Mouse (Mus musculus): ENCODE data around the gene Dmc1. TPM values are rescaled to one million over a fixed set of nuclear protein-coding genes. Genes with fewer than 3 reads are reported as not detected.

The Dmc1 gene
- polyA plus RNA-seq, 1 experiment, result 0.13 TPM

DNA sequence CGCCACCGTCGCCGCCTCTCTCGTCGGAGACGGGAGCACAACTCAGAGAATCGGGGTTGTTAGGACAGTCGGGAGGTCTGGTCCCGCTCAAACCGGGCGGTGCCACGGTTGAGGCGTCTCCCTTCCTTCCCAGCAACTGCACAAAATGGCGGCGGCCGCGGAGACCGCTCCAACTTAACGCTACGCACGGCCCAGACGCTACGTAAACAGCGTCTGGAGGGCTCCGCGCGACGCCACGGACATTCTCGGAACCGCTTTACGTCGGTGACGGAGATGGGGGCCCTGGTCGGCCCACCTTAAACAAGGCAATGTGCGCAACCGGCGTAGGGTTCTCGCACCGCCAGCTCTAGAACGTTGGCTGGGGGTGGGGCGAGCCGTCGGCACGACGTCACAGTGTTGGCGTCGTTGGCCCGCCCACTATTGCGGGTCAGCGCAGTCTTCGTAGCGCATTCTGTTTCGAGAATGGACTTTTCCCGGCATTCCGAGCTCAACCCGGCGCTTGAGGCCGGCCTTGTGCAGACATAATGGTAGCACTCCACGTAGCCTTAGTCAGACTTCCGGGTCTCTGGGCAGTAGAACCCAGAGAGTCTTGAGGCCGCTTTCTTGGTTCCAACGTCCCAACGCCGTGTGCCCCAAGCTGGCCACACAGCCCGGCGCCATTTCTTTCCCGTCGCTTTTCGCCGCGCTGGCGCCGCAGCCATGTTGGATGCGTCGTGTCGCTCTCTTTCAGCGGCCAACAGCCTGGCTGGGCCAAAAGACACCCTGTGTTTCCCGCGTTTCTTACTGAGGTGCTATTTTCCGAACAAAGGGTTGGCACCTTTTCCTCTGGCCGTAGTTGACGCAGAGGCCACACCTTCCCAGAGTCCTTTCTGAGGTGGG is 58.3 kb downstream of the Dmc1 start, which contains the start of gene Ddx17:
Gene Ddx17 (minus strand): TSS at position 332 of the 879 bp plus-strand sequence.
- WGBS, result 6% methylated on average over 84 of the region's 84 CpGs

DNA sequence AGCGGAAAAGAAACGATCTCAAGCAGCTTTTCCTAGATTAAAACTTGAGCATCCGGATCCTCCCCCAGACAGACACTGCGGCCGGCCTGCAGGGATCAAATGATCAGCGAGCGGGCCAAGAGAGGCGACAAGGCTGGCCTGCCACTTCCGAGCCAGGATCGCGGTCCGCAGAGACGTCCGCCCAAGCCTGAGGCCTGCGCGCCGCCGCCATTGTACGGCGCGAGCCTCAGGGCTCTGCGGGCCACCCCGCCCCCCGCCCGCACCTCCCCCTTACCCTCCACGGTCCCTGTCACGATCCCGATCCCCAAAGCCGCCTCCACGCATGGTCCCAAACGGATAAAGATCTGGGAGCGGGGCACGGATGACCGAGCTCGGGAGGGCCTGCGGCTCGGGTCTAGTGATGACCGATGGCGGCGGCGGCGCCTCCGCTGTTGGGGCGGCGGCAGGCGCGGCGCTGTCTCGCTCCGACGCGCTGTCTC is 58.9 kb downstream of the Dmc1 start:
- Histone ChIP-seq H3K27me3 (ENCODE audit: control insufficient read depth, insufficient read depth, low read length) (no peaks in the 10 kb centered on the region), H3K27ac (ENCODE audit: insufficient read depth, low read length) (peak overlapping the region; percentile 97), H3K36me3 (ENCODE audit: control insufficient read depth, insufficient read depth, low read length) (peaks cover 14% of the 10 kb centered on the region), H3K4me3 (ENCODE audit: extremely low read depth, insufficient read depth, insufficient read length) (peak overlapping the region; percentile 88), H3K4me1 (ENCODE audit: control insufficient read depth, insufficient read depth, insufficient read length) (peaks cover 3% of the 10 kb centered on the region)
- TF ChIP-seq CTCF (IDR thresholded peaks at IDR 0.05; ENCODE audit: extremely low read depth, insufficient read depth, insufficient read length, insufficient replicate concordance) (no peak), POLR2A (IDR thresholded peaks at IDR 0.05; ENCODE audit: low read depth, low read length) (no peak)
- under 1% methylated on average over 41 of the region's 52 CpGs for WGBS
- peak in 1 of 2 experiments; percentile 52 for DNase-seq (ENCODE audit: low read depth in 1 of 2, low spot score in 2 of 2)

More for the DNA sequence above, 58.3 kb downstream of the Dmc1 start, which contains the start of gene Ddx17:
- H3K36me3 ChIP-seq (ENCODE audit: control insufficient read depth, insufficient read depth, low read length), result peaks cover 10% of the 10 kb centered on the region
- DNase-seq (ENCODE audit: low read depth in 1 of 2, low spot score in 2 of 2), result peak; percentile 91 to 94
- H3K4me1 ChIP-seq (ENCODE audit: control insufficient read depth, insufficient read depth, insufficient read length), result peaks cover 3% of the 10 kb centered on the region
- peak within 1 kb of the TSS; percentile 88 for H3K4me3 ChIP-seq (ENCODE audit: extremely low read depth, insufficient read depth, insufficient read length)
- peak; percentile 90 for TF ChIP-seq POLR2A (IDR thresholded peaks at IDR 0.05; ENCODE audit: low read depth, low read length)
- no peak for TF ChIP-seq CTCF (IDR thresholded peaks at IDR 0.05; ENCODE audit: extremely low read depth, insufficient read depth, insufficient read length, insufficient replicate concordance)
- peak within 1 kb of the TSS; percentile 97 for H3K27ac ChIP-seq (ENCODE audit: insufficient read depth, low read length)
- no peaks in the 10 kb centered on the region for H3K27me3 ChIP-seq (ENCODE audit: control insufficient read depth, insufficient read depth, low read length)

DNA sequence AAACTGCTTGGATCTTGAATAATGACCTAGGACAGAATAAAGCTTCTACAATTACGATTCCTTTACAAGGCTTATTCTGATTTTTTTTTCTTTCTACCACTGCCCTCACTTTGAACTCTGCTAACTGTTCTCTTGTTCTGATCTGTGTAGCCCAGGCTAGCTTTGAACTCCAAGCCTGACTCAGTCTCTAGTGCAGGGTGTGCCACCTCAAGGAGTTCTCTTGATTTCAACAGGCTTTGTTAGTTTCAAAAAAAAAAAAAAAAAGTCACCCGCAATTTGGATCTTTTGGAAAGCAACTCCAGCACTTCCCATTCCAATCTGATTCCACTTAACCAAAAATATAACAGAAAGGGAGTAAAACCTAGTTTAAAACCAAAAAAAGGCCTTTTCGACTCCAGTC is 59.4 kb downstream of the Dmc1 start:
- peaks cover 3% of the 10 kb centered on the region for H3K4me1 ChIP-seq (ENCODE audit: control insufficient read depth, insufficient read depth, insufficient read length)
- WGBS, result 1% methylated on average over 3 of the region's 3 CpGs
- H3K27me3 ChIP-seq (ENCODE audit: control insufficient read depth, insufficient read depth, low read length), result no peaks in the 10 kb centered on the region
- H3K4me3 ChIP-seq (ENCODE audit: extremely low read depth, insufficient read depth, insufficient read length), result peak overlapping the region; percentile 88
- H3K27ac ChIP-seq (ENCODE audit: insufficient read depth, low read length), result peak overlapping the region; percentile 97
- TF ChIP-seq POLR2A (IDR thresholded peaks at IDR 0.05; ENCODE audit: low read depth, low read length) (no peak), CTCF (IDR thresholded peaks at IDR 0.05; ENCODE audit: extremely low read depth, insufficient read depth, insufficient read length, insufficient replicate concordance) (no peak)
- peaks cover 17% of the 10 kb centered on the region for H3K36me3 ChIP-seq (ENCODE audit: control insufficient read depth, insufficient read depth, low read length)
- no peak for DNase-seq (ENCODE audit: low read depth in 1 of 2, low spot score in 2 of 2)

DNA sequence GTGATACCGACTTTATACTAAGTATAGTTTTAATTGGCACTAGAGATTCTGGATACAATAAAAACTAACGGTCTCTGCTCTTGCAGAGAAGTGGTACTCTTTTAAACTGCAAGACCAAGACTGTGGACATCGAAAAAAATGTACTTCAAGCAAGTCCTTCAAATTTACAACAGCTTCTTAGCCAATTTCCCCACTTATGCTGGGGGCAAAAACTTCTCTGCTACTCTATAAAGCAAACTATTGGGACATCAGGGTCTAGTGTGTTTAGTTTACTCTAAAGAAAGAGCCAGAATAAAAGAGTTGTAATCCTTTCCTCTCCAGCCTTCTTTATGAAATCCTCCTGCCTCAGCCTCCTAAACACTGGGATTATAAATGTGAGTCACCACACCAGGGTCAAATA is 60.9 kb downstream of the Dmc1 start:
- 91% methylated on average over 3 of the region's 3 CpGs for WGBS
- Histone ChIP-seq H3K4me1 (ENCODE audit: control insufficient read depth, insufficient read depth, insufficient read length) (peaks cover 3% of the 10 kb centered on the region), H3K27ac (ENCODE audit: insufficient read depth, low read length) (no peak overlapping the region), H3K36me3 (ENCODE audit: control insufficient read depth, insufficient read depth, low read length) (peaks cover 27% of the 10 kb centered on the region), H3K4me3 (ENCODE audit: extremely low read depth, insufficient read depth, insufficient read length) (no peak overlapping the region), H3K27me3 (ENCODE audit: control insufficient read depth, insufficient read depth, low read length) (no peaks in the 10 kb centered on the region)
- no peak for DNase-seq (ENCODE audit: low read depth in 1 of 2, low spot score in 2 of 2)
- TF ChIP-seq CTCF (IDR thresholded peaks at IDR 0.05; ENCODE audit: extremely low read depth, insufficient read depth, insufficient read length, insufficient replicate concordance), result no peak
- TF ChIP-seq POLR2A (IDR thresholded peaks at IDR 0.05; ENCODE audit: low read depth, low read length), result no peak

DNA sequence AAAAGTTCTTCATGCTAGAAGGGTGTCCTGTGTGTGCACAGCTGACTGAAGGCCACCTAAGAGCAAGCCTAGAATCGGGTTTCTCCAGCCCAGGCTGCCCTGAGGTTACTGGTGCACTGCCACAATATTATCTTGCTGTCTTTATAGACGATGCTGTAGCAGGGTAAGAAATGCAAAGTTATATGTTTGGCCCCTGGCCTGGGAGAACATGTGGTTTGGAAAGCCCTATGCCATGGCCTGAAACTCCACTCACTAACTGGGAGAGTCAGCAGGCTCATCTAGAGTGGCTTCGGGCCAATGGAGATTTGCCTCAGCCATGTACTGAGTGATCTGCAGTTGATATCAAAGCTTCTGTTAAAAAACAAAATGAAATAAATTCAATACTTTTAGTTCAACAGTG is 71.1 kb downstream of the Dmc1 start:
- WGBS, result 95% methylated on average over 3 of the region's 3 CpGs
- no peaks in the 10 kb centered on the region for H3K27me3 ChIP-seq (ENCODE audit: control insufficient read depth, insufficient read depth, low read length)
- no peak for DNase-seq (ENCODE audit: low read depth in 1 of 2, low spot score in 2 of 2)
- H3K36me3 ChIP-seq (ENCODE audit: control insufficient read depth, insufficient read depth, low read length), result peaks cover 64% of the 10 kb centered on the region
- H3K4me3 ChIP-seq (ENCODE audit: extremely low read depth, insufficient read depth, insufficient read length), result no peak overlapping the region
- H3K4me1 ChIP-seq (ENCODE audit: control insufficient read depth, insufficient read depth, insufficient read length), result no peaks in the 10 kb centered on the region
- TF ChIP-seq CTCF (IDR thresholded peaks at IDR 0.05; ENCODE audit: extremely low read depth, insufficient read depth, insufficient read length, insufficient replicate concordance) (no peak), POLR2A (IDR thresholded peaks at IDR 0.05; ENCODE audit: low read depth, low read length) (no peak)
- H3K27ac ChIP-seq (ENCODE audit: insufficient read depth, low read length), result no peak overlapping the region

DNA sequence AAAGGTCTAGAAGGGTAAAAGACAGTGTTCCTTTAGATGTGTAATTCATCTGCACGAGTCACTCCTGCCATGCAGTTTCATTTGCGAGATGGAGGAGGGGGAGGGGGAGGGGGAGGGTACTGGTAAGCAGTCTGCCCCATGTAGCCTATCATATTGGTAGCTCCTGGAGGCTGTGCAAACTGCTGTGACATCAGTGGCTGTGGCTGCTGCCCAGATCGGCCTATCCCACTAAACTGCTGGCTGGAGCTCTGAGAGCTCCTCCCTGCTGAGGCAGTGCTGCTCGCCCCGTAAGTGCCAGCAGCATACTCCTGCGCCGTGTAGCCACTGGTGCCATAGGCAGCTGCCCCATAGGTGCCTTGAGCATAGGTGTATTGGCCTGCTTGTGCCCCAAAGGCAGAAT is 75.0 kb downstream of the Dmc1 start:
- Histone ChIP-seq H3K27ac (ENCODE audit: insufficient read depth, low read length) (no peak overlapping the region), H3K4me3 (ENCODE audit: extremely low read depth, insufficient read depth, insufficient read length) (no peak overlapping the region), H3K36me3 (ENCODE audit: control insufficient read depth, insufficient read depth, low read length) (peaks cover 42% of the 10 kb centered on the region), H3K27me3 (ENCODE audit: control insufficient read depth, insufficient read depth, low read length) (no peaks in the 10 kb centered on the region), H3K4me1 (ENCODE audit: control insufficient read depth, insufficient read depth, insufficient read length) (no peaks in the 10 kb centered on the region)
- DNase-seq (ENCODE audit: low read depth in 1 of 2, low spot score in 2 of 2), result no peak
- TF ChIP-seq POLR2A (IDR thresholded peaks at IDR 0.05; ENCODE audit: low read depth, low read length) (no peak), CTCF (IDR thresholded peaks at IDR 0.05; ENCODE audit: extremely low read depth, insufficient read depth, insufficient read length, insufficient replicate concordance) (no peak)
- WGBS, result 93% methylated on average over 7 of the region's 7 CpGs
